Mouse (Mus musculus) forebrain, embryonic 11.5 days (tissue): ENCODE data around the gene Snx33. TPM values are rescaled to one million over a fixed set of nuclear protein-coding genes. Genes with fewer than 3 reads are reported as not detected.
"Not testable (repeated sequence)": the region's sequence is repeated elsewhere in the genome, so short reads cannot be mapped to it uniquely, and the experiment has no call there.

Source experiments
- ATAC-seq: fragments of 200-750 bp; cut with Nextera tagmentation; replicated peaks from 2 replicates; pipeline ENCODE4 v1.8.0; 2017; ENCODE audit warnings: moderate TSS enrichment; ENCODE audit not compliant: low FRiP score
- DNase-seq: peaks from one replicate; pipeline ENCODE4 v3.0.0-alpha.2; 2017; ENCODE audit warnings: low spot score
- H3K27ac ChIP-seq: fragments of 300-500 bp; sonication (generic); 2 replicates; pipeline ENCODE4 v1.5.1; 2014; ENCODE audit warnings: low read depth, low read length
- H3K27me3 ChIP-seq: fragments of 300-500 bp; sonication (generic); 2 replicates; pipeline ENCODE4 v1.6.1; 2014; ENCODE audit warnings: mild to moderate bottlenecking, low read length, mixed read lengths; ENCODE audit not compliant: control insufficient read depth, insufficient read depth
- H3K36me3 ChIP-seq: fragments of 300-500 bp; sonication (generic); 2 replicates; pipeline ENCODE4 v1.6.1; 2014; ENCODE audit warnings: mild to moderate bottlenecking, low read length, moderate library complexity, mixed read lengths; ENCODE audit not compliant: control insufficient read depth, insufficient read depth
- H3K4me1 ChIP-seq: fragments of 300-500 bp; sonication (generic); replicated peaks from 2 replicates; pipeline ENCODE4 v1.6.1; 2014; ENCODE audit warnings: low read length, mixed read lengths; ENCODE audit not compliant: control insufficient read depth, insufficient read depth
- H3K4me2 ChIP-seq: fragments of 300-500 bp; sonication (generic); 2 replicates; pipeline ENCODE4 v1.6.1; 2014; ENCODE audit warnings: low read depth, mild to moderate bottlenecking, low read length, moderate library complexity, mixed read lengths; ENCODE audit not compliant: severe bottlenecking
- H3K4me3 ChIP-seq: fragments of 300-500 bp; sonication (generic); 2 replicates; pipeline ENCODE4 v1.5.1; 2014; ENCODE audit warnings: low read depth, low read length
- H3K9ac ChIP-seq: fragments of 300-500 bp; sonication (generic); 2 replicates; pipeline ENCODE4 v1.6.1; 2014; ENCODE audit warnings: low read length
- H3K9me3 ChIP-seq: fragments of 300-500 bp; sonication (generic); 2 replicates; pipeline ENCODE4 v1.6.1; 2016; ENCODE audit warnings: low read length, mixed read lengths; ENCODE audit not compliant: control insufficient read depth
- WGBS: fragments of 180-500 bp; shearing (Covaris S2); extraction: QIAGEN DNeasy Blood & Tissue Kit; methylation state at CpG from one replicate; pipeline ENCODE4 v1.1.7; 2014; 5-methylcytosine and 5-hydroxymethylcytosine counted together
- polyA plus RNA-seq: library from polyadenylated mRNA; unstranded; fragments of >200 nt; fragmentation: Nextera tagmentation; extraction: Ambion mirVana; gene quantifications from 2 replicates; pipeline ENCODE4 v1.2.1, GENCODE M21; 2014

Snx33 gene
- polyA plus RNA-seq, 1 experiment from 2014 or later: 5.8 TPM

GRCm38 (mm10) chr9:56922746-56923145 is 5.4 kb downstream of the Snx33 start:
- H3K36me3 ChIP-seq: peaks cover 5% of the 10 kb centered on the region
- no peak overlapping the region for H3K4me2 ChIP-seq
- ATAC-seq: no peak
- H3K4me1 ChIP-seq: peaks cover 10% of the 10 kb centered on the region; the same call in 1 of the 2 replicates
- no peak overlapping the region for H3K4me3 ChIP-seq
- 96% methylated on average over 4 of the region's 4 CpGs for WGBS
- H3K9me3 ChIP-seq: 0 out of 2 replicates have a peak, but pooled peaks cover 3% of the 10 kb centered on the region
- H3K9ac ChIP-seq: no peak overlapping the region
- no peak for DNase-seq
- H3K27ac ChIP-seq: no peak overlapping the region
- no peaks in the 10 kb centered on the region for H3K27me3 ChIP-seq

- Histone ChIP-seq H3K4me1 (no peaks in the 10 kb centered on the region; the same call in 1 of the 2 replicates), H3K9me3 (0 out of 2 replicates have a peak, but pooled peaks cover 3% of the 10 kb centered on the region), H3K4me2 (no peak overlapping the region), H3K4me3 (no peak overlapping the region), H3K27me3 (no peaks in the 10 kb centered on the region), H3K27ac (no peak overlapping the region), H3K9ac (no peak overlapping the region), H3K36me3 (peaks cover 5% of the 10 kb centered on the region)
- no peak for DNase-seq
- ATAC-seq: no peak
- WGBS: 97% methylated on average over 13 of the region's 13 CpGs
Observed at GRCm38 (mm10) chr9:56918466-56918865, 9.7 kb downstream of the Snx33 start.

- Histone ChIP-seq H3K4me2 (no peak overlapping the region), H3K27me3 (no peaks in the 10 kb centered on the region), H3K9me3 (0 out of 2 replicates have a peak, but pooled peaks cover 3% of the 10 kb centered on the region), H3K27ac (no peak overlapping the region), H3K9ac (no peak overlapping the region), H3K36me3 (peaks cover 5% of the 10 kb centered on the region), H3K4me1 (no peaks in the 10 kb centered on the region), H3K4me3 (no peak overlapping the region)
- 72% methylated on average over 2 of the region's 2 CpGs for WGBS
- DNase-seq (no peak), ATAC-seq (no peak)
Observed at GRCm38 (mm10) chr9:56917131-56917530, 11.0 kb downstream of the Snx33 start.

- Histone ChIP-seq H3K9me3 (no peaks in the 10 kb centered on the region), H3K36me3 (no peaks in the 10 kb centered on the region; the same call in none of the 2 replicates), H3K9ac (no peak overlapping the region), H3K27ac (no peak overlapping the region), H3K4me2 (no peak overlapping the region), H3K4me1 (no peaks in the 10 kb centered on the region), H3K4me3 (no peak overlapping the region), H3K27me3 (no peaks in the 10 kb centered on the region)
- DNase-seq: no peak
- WGBS: 76% methylated on average over 5 of the region's 5 CpGs
- ATAC-seq: no peak
Observed at GRCm38 (mm10) chr9:56915695-56916410, 12.3 kb downstream of the Snx33 start.

- no peaks in the 10 kb centered on the region for H3K27me3 ChIP-seq
- no peaks in the 10 kb centered on the region for H3K9me3 ChIP-seq
- no peak for DNase-seq
- ATAC-seq: no peak
- WGBS: 87% methylated on average over 1 of the region's 1 CpGs
- no peak overlapping the region for H3K27ac ChIP-seq
- no peaks in the 10 kb centered on the region; the same call in none of the 2 replicates for H3K36me3 ChIP-seq
- no peak overlapping the region for H3K4me3 ChIP-seq
- no peak overlapping the region for H3K4me2 ChIP-seq
- no peaks in the 10 kb centered on the region for H3K4me1 ChIP-seq
- no peak overlapping the region for H3K9ac ChIP-seq
Observed at GRCm38 (mm10) chr9:56915116-56915515, 13.1 kb downstream of the Snx33 start.

GRCm38 (mm10) chr9:56913991-56914390 is 14.2 kb downstream of the Snx33 start:
- ATAC-seq (no peak), DNase-seq (no peak)
- Histone ChIP-seq H3K4me1 (no peaks in the 10 kb centered on the region), H3K9ac (no peak overlapping the region), H3K36me3 (no peaks in the 10 kb centered on the region; the same call in none of the 2 replicates), H3K9me3 (no peaks in the 10 kb centered on the region), H3K4me3 (no peak overlapping the region), H3K4me2 (no peak overlapping the region), H3K27me3 (no peaks in the 10 kb centered on the region), H3K27ac (no peak overlapping the region)
- WGBS: 94% methylated on average over 9 of the region's 9 CpGs

- H3K27me3 ChIP-seq: no peaks in the 10 kb centered on the region
- no peak overlapping the region for H3K4me3 ChIP-seq
- no peak overlapping the region for H3K9ac ChIP-seq
- no peaks in the 10 kb centered on the region for H3K36me3 ChIP-seq
- ATAC-seq (no peak), DNase-seq (no peak)
- H3K4me1 ChIP-seq: no peaks in the 10 kb centered on the region
- no peaks in the 10 kb centered on the region for H3K9me3 ChIP-seq
- WGBS: 67% methylated on average over 1 of the region's 1 CpGs
- no peak overlapping the region for H3K4me2 ChIP-seq
- H3K27ac ChIP-seq: no peak overlapping the region
Observed at GRCm38 (mm10) chr9:56911017-56911416, 17.2 kb downstream of the Snx33 start.

- not testable (repeated sequence) for H3K4me2 ChIP-seq, H3K9ac ChIP-seq, H3K27ac ChIP-seq, H3K4me3 ChIP-seq, H3K4me1 ChIP-seq, H3K36me3 ChIP-seq, DNase-seq, ATAC-seq, H3K9me3 ChIP-seq, H3K27me3 ChIP-seq
- WGBS: 62% methylated on average over 4 of the region's 4 CpGs
Observed at GRCm38 (mm10) chr9:56909991-56910390, 18.2 kb downstream of the Snx33 start.

- Histone ChIP-seq H3K27me3 (no peaks in the 10 kb centered on the region), H3K36me3 (no peaks in the 10 kb centered on the region), H3K9me3 (no peaks in the 10 kb centered on the region), H3K4me2 (no peak overlapping the region), H3K4me3 (no peak overlapping the region), H3K9ac (no peak overlapping the region), H3K27ac (no peak overlapping the region), H3K4me1 (no peaks in the 10 kb centered on the region)
- ATAC-seq (no peak), DNase-seq (no peak)
- 85% methylated on average over 9 of the region's 9 CpGs for WGBS
Observed at GRCm38 (mm10) chr9:56907549-56907948, 20.6 kb downstream of the Snx33 start.
